Mouse (Mus musculus) forebrain, embryonic 13.5 days (tissue): Measurements from ENCODE around the gene Irgq. TPM values are rescaled to one million over a fixed set of nuclear protein-coding genes. Genes with fewer than 3 reads are reported as not detected.
A peak's percentile ranks its signal among the peaks of the same experiment; 100 is the strongest.
"Not testable (repeated sequence)": the region's sequence is repeated elsewhere in the genome, so short reads cannot be mapped to it uniquely, and the experiment has no call there.

Experiments used
- ATAC-seq: fragments of 200-750 bp; cut with Nextera tagmentation; 2 replicates; pipeline ENCODE4 v1.8.0; 2017
- H3K27ac ChIP-seq: fragments of 300-500 bp; sonication (generic); 2 replicates; pipeline ENCODE4 v1.5.1; 2015; ENCODE audit warnings: inconsistent platforms, mild to moderate bottlenecking, moderate library complexity
- H3K27me3 ChIP-seq: fragments of 300-500 bp; sonication (generic); 2 replicates; pipeline ENCODE4 v1.6.1; 2015; ENCODE audit warnings: mild to moderate bottlenecking, inconsistent platforms
- H3K36me3 ChIP-seq: fragments of 300-500 bp; sonication (generic); 2 replicates; pipeline ENCODE4 v1.6.1; 2015; ENCODE audit warnings: mild to moderate bottlenecking, inconsistent platforms; ENCODE audit not compliant: poor library complexity, severe bottlenecking
- H3K4me1 ChIP-seq: fragments of 300-500 bp; sonication (generic); 2 replicates; pipeline ENCODE4 v1.6.1; 2015; ENCODE audit warnings: inconsistent platforms
- H3K4me2 ChIP-seq: fragments of 300-500 bp; sonication (generic); 2 replicates; pipeline ENCODE4 v1.6.1; 2015; ENCODE audit warnings: inconsistent platforms, mild to moderate bottlenecking, moderate library complexity
- H3K4me3 ChIP-seq: fragments of 300-500 bp; sonication (generic); 2 replicates; pipeline ENCODE4 v1.5.1; 2015; ENCODE audit warnings: mild to moderate bottlenecking, inconsistent platforms
- H3K9ac ChIP-seq: fragments of 300-500 bp; sonication (generic); 2 replicates; pipeline ENCODE4 v1.6.1; 2015; ENCODE audit warnings: mild to moderate bottlenecking, inconsistent platforms
- H3K9me3 ChIP-seq: fragments of 300-500 bp; sonication (generic); replicated peaks from 2 replicates; pipeline ENCODE4 v1.6.1; 2016; ENCODE audit warnings: inconsistent platforms
- WGBS: fragments of 180-500 bp; shearing (Covaris S2); methylation state at CpG from one replicate; pipeline ENCODE4 v1.1.7; 2015; 5-methylcytosine and 5-hydroxymethylcytosine counted together
- polyA plus RNA-seq: library from polyadenylated mRNA; unstranded; fragments of >200 nt; fragmentation: Nextera tagmentation; extraction: Ambion mirVana; gene quantifications from 2 replicates; pipeline ENCODE4 v1.2.1, GENCODE M21; 2015

Irgq gene
- 15.1 and 17.4 TPM in 2 replicates for polyA plus RNA-seq

DNA sequence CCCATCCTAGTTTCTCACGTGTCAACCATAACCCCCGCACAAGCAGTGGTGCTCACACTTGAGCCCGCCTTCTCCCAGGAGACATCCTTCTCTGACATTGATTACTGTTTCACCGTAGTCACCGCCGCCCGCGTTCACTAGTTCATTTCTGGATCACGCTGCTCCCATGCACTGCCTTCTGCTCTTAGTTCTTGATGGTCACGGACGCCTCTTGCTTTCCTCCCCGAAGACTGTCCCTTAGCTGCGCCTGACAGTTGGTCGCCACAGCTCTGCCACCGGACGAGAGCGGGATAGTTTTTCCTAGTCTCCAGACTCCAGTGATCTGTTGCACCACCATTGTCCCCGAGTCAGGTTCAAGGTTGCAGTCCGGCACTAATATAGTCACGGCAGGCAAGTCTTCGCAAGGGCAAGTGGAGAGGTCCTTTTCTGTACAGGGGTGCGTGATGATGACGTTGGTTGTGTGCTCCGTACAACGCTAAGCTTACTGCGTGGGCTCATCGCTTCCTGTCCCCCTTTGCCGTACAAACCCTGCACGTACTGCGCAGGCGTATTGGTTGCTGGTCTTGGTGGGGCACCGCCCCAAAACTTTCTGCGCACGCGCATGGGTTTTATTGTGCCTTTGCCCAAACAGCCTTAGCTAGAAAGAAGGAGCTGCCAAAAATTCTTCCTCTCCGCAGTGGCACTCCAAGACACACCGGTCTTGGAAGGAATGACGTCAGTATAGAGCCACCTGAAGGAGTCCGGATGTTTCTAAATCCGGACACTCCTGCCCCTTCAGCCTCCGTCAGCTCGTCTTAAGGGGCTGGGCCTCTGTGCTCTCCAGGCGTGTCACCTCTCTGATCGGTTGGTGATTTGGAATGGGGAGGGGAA, at the start of gene Irgq:
Gene Irgq (plus strand): TSS at position 628 of the 870 bp plus-strand sequence.
- Histone ChIP-seq H3K9me3 (no peaks in the 10 kb centered on the region), H3K27me3 (peaks cover 15% of the 10 kb centered on the region), H3K4me2 (peak within 1 kb of the TSS; percentile 94), H3K9ac (peak within 1 kb of the TSS; percentile 96), H3K27ac (peak within 1 kb of the TSS; percentile 89), H3K36me3 (peaks cover 23% of the 10 kb centered on the region), H3K4me3 (peak within 1 kb of the TSS; percentile 74), H3K4me1 (peaks cover 46% of the 10 kb centered on the region)
- ATAC-seq, result peak; percentile 96
- under 1% methylated on average over 44 of the region's 44 CpGs for WGBS

- no peaks in the 10 kb centered on the region for H3K9me3 ChIP-seq
- no peaks in the 10 kb centered on the region for H3K36me3 ChIP-seq
- ATAC-seq, result peak; percentile 2; the same call in 1 of the 2 replicates
- peaks cover 55% of the 10 kb centered on the region for H3K4me1 ChIP-seq
- peak overlapping the region; percentile 97 for H3K9ac ChIP-seq
- peak overlapping the region; percentile 87 for H3K4me2 ChIP-seq
- H3K4me3 ChIP-seq, result peak overlapping the region; percentile 76
- 8% methylated on average over 14 of the region's 14 CpGs for WGBS
- 0 out of 2 replicates have a peak, but pooled peaks cover 3% of the 10 kb centered on the region for H3K27me3 ChIP-seq
- peak overlapping the region; percentile 78; the same call in 1 of the 2 replicates for H3K27ac ChIP-seq
These were observed 49.5 kb upstream of the Irgq start for GRCm38 (mm10) chr7:24480986-24481473.

- Histone ChIP-seq H3K4me1 (peaks cover 61% of the 10 kb centered on the region), H3K9me3 (no peaks in the 10 kb centered on the region), H3K27ac (peak within 1 kb of the TSS; percentile 78), H3K36me3 (no peaks in the 10 kb centered on the region), H3K4me2 (peak within 1 kb of the TSS; percentile 87), H3K4me3 (peak within 1 kb of the TSS; percentile 76), H3K9ac (peak within 1 kb of the TSS; percentile 97), H3K27me3 (0 out of 2 replicates have a peak, but pooled peaks cover 3% of the 10 kb centered on the region)
- 1% methylated on average over 62 of the region's 83 CpGs for WGBS
- ATAC-seq, result peak; percentile 86
These were observed 48.8 kb upstream of the Irgq start, which contains the start of gene Cadm4 for GRCm38 (mm10) chr7:24481474-24482207. Cadm4 (plus strand) TSS chr7:24482023.

- peak overlapping the region; percentile 76 for H3K4me3 ChIP-seq
- ATAC-seq, result no peak; the same call in 1 of the 2 replicates
- peaks cover 69% of the 10 kb centered on the region for H3K4me1 ChIP-seq
- no peaks in the 10 kb centered on the region for H3K36me3 ChIP-seq
- H3K27me3 ChIP-seq, result 0 out of 2 replicates have a peak, but pooled peaks cover 3% of the 10 kb centered on the region
- 1% methylated on average over 24 of the region's 38 CpGs for WGBS
- no peaks in the 10 kb centered on the region for H3K9me3 ChIP-seq
- peak overlapping the region; percentile 78 for H3K27ac ChIP-seq
- peak overlapping the region; percentile 87 for H3K4me2 ChIP-seq
- peak overlapping the region; percentile 97 for H3K9ac ChIP-seq
These were observed 48.1 kb upstream of the Irgq start for GRCm38 (mm10) chr7:24482208-24483020.

GRCm38 (mm10) chr7:24483291-24483690, 47.2 kb upstream of the Irgq start:
- Histone ChIP-seq H3K4me2 (peak overlapping the region; percentile 87), H3K27ac (peak overlapping the region; percentile 78), H3K4me3 (peak overlapping the region; percentile 76), H3K9ac (peak overlapping the region; percentile 97), H3K4me1 (peaks cover 77% of the 10 kb centered on the region)
- H3K27me3 ChIP-seq, H3K36me3 ChIP-seq, H3K9me3 ChIP-seq, ATAC-seq: not testable (repeated sequence)
- 61% methylated on average over 6 of the region's 6 CpGs for WGBS

DNA sequence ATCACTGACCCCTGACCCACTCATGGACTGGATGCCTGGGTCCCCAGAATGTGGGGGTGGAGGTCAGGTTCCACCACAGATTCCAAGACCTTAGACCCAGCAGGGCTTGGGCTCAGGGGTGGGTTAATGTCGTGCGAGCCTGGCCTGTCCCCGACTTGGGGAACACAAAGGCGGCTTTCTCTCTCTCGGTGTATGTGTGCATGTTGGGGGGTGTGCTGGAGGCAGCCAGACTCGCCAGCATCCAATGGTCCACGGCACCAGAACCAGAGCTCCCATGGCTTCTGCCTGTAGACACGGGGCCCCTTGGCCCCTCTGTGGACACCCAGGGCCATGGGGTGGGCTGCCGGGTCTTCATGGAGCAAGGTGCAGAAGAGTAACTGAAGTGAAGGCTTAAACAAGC, 45.0 kb upstream of the Irgq start:
- peaks cover 11% of the 10 kb centered on the region for H3K36me3 ChIP-seq
- H3K27me3 ChIP-seq, result 0 out of 2 replicates have a peak, but pooled peaks cover 3% of the 10 kb centered on the region
- peaks cover 67% of the 10 kb centered on the region for H3K4me1 ChIP-seq
- peak overlapping the region; percentile 34 for H3K4me3 ChIP-seq
- H3K9ac ChIP-seq, result peak overlapping the region; percentile 73
- WGBS, result 79% methylated on average over 9 of the region's 9 CpGs
- no peak for ATAC-seq
- H3K4me2 ChIP-seq, result peak overlapping the region; percentile 87
- H3K27ac ChIP-seq, result peak overlapping the region; percentile 82
- H3K9me3 ChIP-seq, result no peaks in the 10 kb centered on the region

- 32% methylated on average over 9 of the region's 9 CpGs for WGBS
- peak overlapping the region; percentile 87 for H3K4me2 ChIP-seq
- peak overlapping the region; percentile 34 for H3K4me3 ChIP-seq
- H3K4me1 ChIP-seq, result peaks cover 59% of the 10 kb centered on the region
- peaks cover 21% of the 10 kb centered on the region for H3K36me3 ChIP-seq
- no peaks in the 10 kb centered on the region for H3K9me3 ChIP-seq
- peak overlapping the region; percentile 82 for H3K27ac ChIP-seq
- no peaks in the 10 kb centered on the region for H3K27me3 ChIP-seq
- H3K9ac ChIP-seq, result peak overlapping the region; percentile 73
- peak; percentile 64 for ATAC-seq
These were observed 43.8 kb upstream of the Irgq start for GRCm38 (mm10) chr7:24486654-24487130.

GRCm38 (mm10) chr7:24487403-24487802, 43.1 kb upstream of the Irgq start:
- H3K4me1 ChIP-seq, result peaks cover 59% of the 10 kb centered on the region
- WGBS, result 15% methylated on average over 3 of the region's 3 CpGs
- no peaks in the 10 kb centered on the region for H3K27me3 ChIP-seq
- no peaks in the 10 kb centered on the region for H3K9me3 ChIP-seq
- H3K4me2 ChIP-seq, result peak overlapping the region; percentile 87
- H3K27ac ChIP-seq, result peak overlapping the region; percentile 82
- peak overlapping the region; percentile 73; the same call in 1 of the 2 replicates for H3K9ac ChIP-seq
- H3K4me3 ChIP-seq, result peak overlapping the region; percentile 34
- H3K36me3 ChIP-seq, result peaks cover 27% of the 10 kb centered on the region
- no peak for ATAC-seq

- Histone ChIP-seq H3K9me3 (no peaks in the 10 kb centered on the region), H3K27ac (no peak overlapping the region), H3K36me3 (peaks cover 28% of the 10 kb centered on the region), H3K4me3 (no peak overlapping the region), H3K4me2 (no peak overlapping the region), H3K9ac (no peak overlapping the region), H3K4me1 (peaks cover 52% of the 10 kb centered on the region), H3K27me3 (no peaks in the 10 kb centered on the region)
- 91% methylated on average over 8 of the region's 8 CpGs for WGBS
- ATAC-seq, result no peak
These were observed 42.2 kb upstream of the Irgq start for GRCm38 (mm10) chr7:24488303-24488702.

DNA sequence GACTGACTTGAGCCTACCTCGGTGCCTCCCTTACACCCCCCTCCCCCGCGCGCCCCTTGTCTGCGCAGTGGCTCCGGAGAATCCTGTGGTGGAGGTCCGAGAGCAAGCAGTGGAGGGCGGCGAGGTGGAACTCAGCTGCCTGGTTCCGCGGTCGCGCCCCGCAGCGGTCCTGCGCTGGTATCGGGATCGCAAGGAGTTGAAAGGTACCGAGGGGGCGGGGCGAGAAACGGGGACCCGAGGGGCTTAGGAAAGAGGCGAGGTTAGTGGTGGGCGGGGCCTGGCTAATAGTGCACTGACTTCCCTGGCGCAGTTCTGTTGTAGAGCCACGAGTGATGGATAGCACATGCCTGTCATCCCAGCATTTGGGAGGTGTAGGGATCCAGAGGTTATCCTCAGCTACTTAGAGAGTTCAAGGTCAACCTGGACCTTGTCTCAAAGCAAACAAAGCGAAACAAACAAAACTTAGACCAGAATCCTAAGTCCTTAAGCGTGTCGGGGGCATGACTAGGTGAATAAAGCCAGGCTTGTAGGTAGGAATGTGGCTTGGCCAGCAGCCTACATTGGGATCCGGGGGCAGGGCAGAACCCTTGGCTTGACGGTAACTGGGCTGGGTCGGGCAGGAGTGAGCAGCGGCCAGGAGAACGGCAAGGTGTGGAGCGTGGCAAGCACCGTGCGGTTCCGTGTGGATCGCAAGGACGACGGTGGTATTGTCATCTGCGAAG, 30.5 kb upstream of the Irgq start:
- H3K27me3 ChIP-seq, result peaks cover 9% of the 10 kb centered on the region; the same call in 1 of the 2 replicates
- peak; percentile 17; the same call in 1 of the 2 replicates for ATAC-seq
- H3K36me3 ChIP-seq, result peaks cover 64% of the 10 kb centered on the region
- H3K9ac ChIP-seq, result no peak overlapping the region
- peaks cover 23% of the 10 kb centered on the region for H3K4me1 ChIP-seq
- no peak overlapping the region for H3K4me3 ChIP-seq
- no peaks in the 10 kb centered on the region for H3K9me3 ChIP-seq
- H3K4me2 ChIP-seq, result peak overlapping the region; percentile 36; the same call in 1 of the 2 replicates
- WGBS, result 21% methylated on average over 43 of the region's 43 CpGs
- no peak overlapping the region for H3K27ac ChIP-seq
